Mouse (Mus musculus) neural tube, postnatal 0 days (tissue): ENCODE measurements around the gene Gen1. TPM values are rescaled to one million over a fixed set of nuclear protein-coding genes. Genes with fewer than 3 reads are reported as not detected.

Source experiments
- microRNA-seq: library from miRNA; unstranded; fragments of <30 nt; microRNA quantifications from one replicate; pipeline ENCODE4, GENCODE M21; 2016
- polyA plus RNA-seq: library from polyadenylated mRNA; unstranded; fragments of >200 nt; fragmentation: Nextera tagmentation; extraction: Ambion mirVana; gene quantifications from 2 replicates; pipeline ENCODE4 v1.2.1, GENCODE M21; 2015

Gene Gen1
- polyA plus RNA-seq: 0.45 and 1.7 TPM in 2 replicates

DNA sequence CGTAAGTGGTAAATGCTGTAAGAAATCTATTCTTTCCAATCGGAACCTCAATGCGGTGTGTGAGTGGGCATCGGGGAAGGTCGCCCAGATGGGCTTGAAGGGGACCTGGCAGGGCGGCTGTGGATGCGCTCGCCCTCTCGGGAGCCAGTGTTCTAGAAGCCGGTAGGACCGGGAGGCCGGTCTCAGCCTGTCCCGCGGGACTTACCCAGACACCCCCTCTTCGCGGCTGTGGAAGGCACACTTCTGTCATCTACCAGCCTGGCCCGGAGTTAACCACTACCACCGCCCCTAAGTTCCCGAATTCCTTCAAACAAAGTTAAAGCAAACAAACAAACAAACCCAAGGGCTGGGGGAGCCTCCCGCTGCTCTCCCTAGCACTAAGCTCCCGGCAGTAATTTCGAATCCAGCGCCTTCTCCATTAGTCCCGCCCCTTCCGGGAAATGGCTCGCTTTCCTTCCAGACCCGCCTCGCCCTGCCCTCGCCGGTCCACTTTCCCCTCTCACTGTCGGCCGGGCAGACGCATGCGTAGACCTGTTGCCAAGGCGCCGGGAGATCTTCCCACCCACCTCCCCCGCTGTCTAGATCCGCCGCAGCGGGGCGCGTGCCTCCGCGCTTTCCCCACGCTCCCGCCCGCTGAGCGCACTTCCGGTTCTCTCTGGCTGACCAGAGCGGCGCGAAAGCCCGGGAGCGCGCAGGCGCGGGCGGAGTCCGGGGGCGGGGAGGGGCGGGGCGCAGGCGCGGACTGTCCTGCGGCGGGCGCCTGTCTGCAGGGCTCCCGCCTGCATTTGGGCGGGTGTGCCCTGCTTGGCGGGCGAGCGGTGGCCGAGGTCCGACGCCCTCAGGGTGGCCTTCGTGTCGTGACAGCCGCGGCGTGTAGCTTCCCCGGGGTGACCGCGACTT lies at the start of gene Gen1, which contains the start of gene Smc6:
TSS of gene Gen1 (minus strand) at position 420 of the 900 bp plus-strand sequence.
TSS of gene Smc6 (plus strand) at position 505 of the 900 bp plus-strand sequence.

DNA sequence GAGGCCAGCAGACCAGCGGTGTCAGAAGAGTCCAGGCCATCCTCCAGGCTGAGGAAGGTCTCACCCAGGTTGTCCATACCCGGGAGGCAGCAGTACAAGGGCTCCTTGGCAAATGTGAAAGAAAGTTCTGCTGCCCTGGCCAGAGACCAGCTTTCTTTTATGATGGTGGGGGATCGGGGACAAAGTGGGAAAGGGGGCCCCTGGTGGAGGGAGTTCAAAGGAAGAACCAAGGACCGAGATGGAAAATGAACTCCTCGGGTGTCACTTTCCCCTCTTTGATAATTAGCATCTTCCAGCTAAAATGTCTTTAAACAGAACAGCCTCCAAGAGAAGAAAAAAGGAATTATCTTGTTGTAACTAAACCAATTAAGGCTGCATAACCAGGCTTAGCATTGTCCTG lies 56.7 kb downstream of the Gen1 start, which contains the start of gene Msgn1:
TSS of gene Msgn1 (minus strand) at position 101 of the 400 bp plus-strand sequence.

Small RNAs within 50 kb of the gene (microRNA-seq; reads per million reads assigned to microRNA genes)
- gene Mir7675: not detected

Other genes starting within 250 kb of the Gen1 start
- gene Kcns3, start 114.7 kb downstream of the Gen1 start, polyA plus RNA-seq: 2.0 TPM in 2 replicates
- gene Msgn1, start 56.8 kb downstream of the Gen1 start, polyA plus RNA-seq: not detected in 2 replicates
- gene Smc6, start 85 bp upstream of the Gen1 start, polyA plus RNA-seq: 110 and 121 TPM in 2 replicates
- gene Vsnl1, start 170.8 kb upstream of the Gen1 start, polyA plus RNA-seq: 287 and 311 TPM in 2 replicates
- 0.64 and 0.81 TPM in 2 replicates for gene Rad51ap2, start 190.3 kb upstream of the Gen1 start, polyA plus RNA-seq